Mouse (Mus musculus): ENCODE results near the gene Pdrg1. TPM values are rescaled to one million over a fixed set of nuclear protein-coding genes. Genes with fewer than 3 reads are reported as not detected.

Gene Pdrg1
- polyA plus RNA-seq, 1 experiment from 2014 or later, result 69.5 TPM

GRCm38 (mm10) chr2:153051537-153051936 is 36.3 kb upstream of the Pdrg1 start:
- H3K9ac ChIP-seq (ENCODE audit: low read depth, low read length), result no peak overlapping the region
- H3K4me1 ChIP-seq (replicated peaks; ENCODE audit: control insufficient read depth, insufficient read depth, low read length), result no peaks in the 10 kb centered on the region
- ATAC-seq (replicated peaks; ENCODE audit: low FRiP score) (no peak), DNase-seq (ENCODE audit: low spot score) (no peak)
- no peaks in the 10 kb centered on the region for H3K36me3 ChIP-seq (ENCODE audit: control insufficient read depth, insufficient read depth, low read length)
- no peaks in the 10 kb centered on the region for H3K9me3 ChIP-seq (ENCODE audit: control insufficient read depth, low read length)
- no peak overlapping the region for H3K4me3 ChIP-seq (ENCODE audit: low read depth, low read length)
- 55% methylated on average over 9 of the region's 9 CpGs for WGBS
- H3K27me3 ChIP-seq (replicated peaks; ENCODE audit: control insufficient read depth, insufficient read depth, low read length), result peaks cover 31% of the 10 kb centered on the region
- no peak overlapping the region for H3K4me2 ChIP-seq
- H3K27ac ChIP-seq (ENCODE audit: low read depth, low read length), result no peak overlapping the region

GRCm38 (mm10) chr2:153051095-153051494 is 35.9 kb upstream of the Pdrg1 start:
- Histone ChIP-seq H3K4me1 (replicated peaks; ENCODE audit: control insufficient read depth, insufficient read depth, low read length) (no peaks in the 10 kb centered on the region), H3K9me3 (ENCODE audit: control insufficient read depth, low read length) (no peaks in the 10 kb centered on the region), H3K27me3 (replicated peaks; ENCODE audit: control insufficient read depth, insufficient read depth, low read length) (peaks cover 31% of the 10 kb centered on the region), H3K4me3 (ENCODE audit: low read depth, low read length) (no peak overlapping the region), H3K27ac (ENCODE audit: low read depth, low read length) (no peak overlapping the region), H3K4me2 (no peak overlapping the region), H3K36me3 (ENCODE audit: control insufficient read depth, insufficient read depth, low read length) (no peaks in the 10 kb centered on the region), H3K9ac (ENCODE audit: low read depth, low read length) (no peak overlapping the region)
- ATAC-seq (replicated peaks; ENCODE audit: low FRiP score) (no peak), DNase-seq (ENCODE audit: low spot score) (no peak)
- WGBS, result 80% methylated on average over 6 of the region's 6 CpGs

- Histone ChIP-seq H3K4me2 (no peak overlapping the region), H3K9me3 (ENCODE audit: control insufficient read depth, low read length) (no peaks in the 10 kb centered on the region), H3K27ac (ENCODE audit: low read depth, low read length) (no peak overlapping the region), H3K27me3 (replicated peaks; ENCODE audit: control insufficient read depth, insufficient read depth, low read length) (peaks cover 31% of the 10 kb centered on the region), H3K4me1 (replicated peaks; ENCODE audit: control insufficient read depth, insufficient read depth, low read length) (no peaks in the 10 kb centered on the region), H3K4me3 (ENCODE audit: low read depth, low read length) (no peak overlapping the region), H3K9ac (ENCODE audit: low read depth, low read length) (no peak overlapping the region), H3K36me3 (ENCODE audit: control insufficient read depth, insufficient read depth, low read length) (no peaks in the 10 kb centered on the region)
- WGBS, result 76% methylated on average over 4 of the region's 4 CpGs
- no peak for ATAC-seq (replicated peaks; ENCODE audit: low FRiP score)
- DNase-seq (ENCODE audit: low spot score), result no peak
Observed at GRCm38 (mm10) chr2:153049997-153050358, 34.8 kb upstream of the Pdrg1 start.

- Histone ChIP-seq H3K27ac (ENCODE audit: low read depth, low read length) (no peak overlapping the region), H3K9me3 (ENCODE audit: control insufficient read depth, low read length) (no peaks in the 10 kb centered on the region), H3K4me3 (ENCODE audit: low read depth, low read length) (no peak overlapping the region), H3K9ac (ENCODE audit: low read depth, low read length) (no peak overlapping the region), H3K4me1 (replicated peaks; ENCODE audit: control insufficient read depth, insufficient read depth, low read length) (no peaks in the 10 kb centered on the region), H3K4me2 (no peak overlapping the region), H3K36me3 (ENCODE audit: control insufficient read depth, insufficient read depth, low read length) (no peaks in the 10 kb centered on the region), H3K27me3 (replicated peaks; ENCODE audit: control insufficient read depth, insufficient read depth, low read length) (peaks cover 29% of the 10 kb centered on the region)
- no peak for DNase-seq (ENCODE audit: low spot score)
- ATAC-seq (replicated peaks; ENCODE audit: low FRiP score), result no peak
- 61% methylated on average over 9 of the region's 9 CpGs for WGBS
Observed at GRCm38 (mm10) chr2:153049288-153049996, 34.2 kb upstream of the Pdrg1 start.

- H3K9ac ChIP-seq (ENCODE audit: low read depth, low read length), result no peak overlapping the region
- no peak overlapping the region for H3K4me3 ChIP-seq (ENCODE audit: low read depth, low read length)
- no peaks in the 10 kb centered on the region for H3K9me3 ChIP-seq (ENCODE audit: control insufficient read depth, low read length)
- H3K4me2 ChIP-seq, result no peak overlapping the region
- H3K27ac ChIP-seq (ENCODE audit: low read depth, low read length), result no peak overlapping the region
- H3K4me1 ChIP-seq (replicated peaks; ENCODE audit: control insufficient read depth, insufficient read depth, low read length), result no peaks in the 10 kb centered on the region
- 39% methylated on average over 17 of the region's 17 CpGs for WGBS
- no peak for DNase-seq (ENCODE audit: low spot score)
- peaks cover 20% of the 10 kb centered on the region for H3K27me3 ChIP-seq (replicated peaks; ENCODE audit: control insufficient read depth, insufficient read depth, low read length)
- no peak for ATAC-seq (replicated peaks; ENCODE audit: low FRiP score)
- no peaks in the 10 kb centered on the region for H3K36me3 ChIP-seq (ENCODE audit: control insufficient read depth, insufficient read depth, low read length)
Observed at GRCm38 (mm10) chr2:153047828-153048465, 32.7 kb upstream of the Pdrg1 start.

GRCm38 (mm10) chr2:153045884-153046299 is 30.7 kb upstream of the Pdrg1 start:
- Histone ChIP-seq H3K27ac (ENCODE audit: low read depth, low read length) (no peak overlapping the region), H3K4me3 (ENCODE audit: low read depth, low read length) (no peak overlapping the region), H3K4me2 (no peak overlapping the region), H3K27me3 (replicated peaks; ENCODE audit: control insufficient read depth, insufficient read depth, low read length) (0 out of 2 replicates have a peak, but pooled peaks cover 1% of the 10 kb centered on the region), H3K4me1 (replicated peaks; ENCODE audit: control insufficient read depth, insufficient read depth, low read length) (no peaks in the 10 kb centered on the region), H3K9me3 (ENCODE audit: control insufficient read depth, low read length) (no peaks in the 10 kb centered on the region), H3K36me3 (ENCODE audit: control insufficient read depth, insufficient read depth, low read length) (no peaks in the 10 kb centered on the region), H3K9ac (ENCODE audit: low read depth, low read length) (no peak overlapping the region)
- WGBS, result 27% methylated on average over 8 of the region's 8 CpGs
- DNase-seq (ENCODE audit: low spot score) (no peak), ATAC-seq (replicated peaks; ENCODE audit: low FRiP score) (no peak)

GRCm38 (mm10) chr2:153043886-153044285 is 28.7 kb upstream of the Pdrg1 start:
- no peak for DNase-seq (ENCODE audit: low spot score)
- no peak for ATAC-seq (replicated peaks; ENCODE audit: low FRiP score)

GRCm38 (mm10) chr2:153036690-153037089 is 21.5 kb upstream of the Pdrg1 start:
- DNase-seq (ENCODE audit: low spot score) (no peak), ATAC-seq (replicated peaks; ENCODE audit: low FRiP score) (no peak)
- H3K4me3 ChIP-seq (ENCODE audit: low read depth, low read length), result no peak overlapping the region
- WGBS, result 11% methylated on average over 2 of the region's 2 CpGs
- no peak overlapping the region for H3K27ac ChIP-seq (ENCODE audit: low read depth, low read length)
- H3K4me1 ChIP-seq (replicated peaks; ENCODE audit: control insufficient read depth, insufficient read depth, low read length), result peaks cover 4% of the 10 kb centered on the region; the same call in 1 of the 2 replicates
- H3K27me3 ChIP-seq (replicated peaks; ENCODE audit: control insufficient read depth, insufficient read depth, low read length), result peaks cover 36% of the 10 kb centered on the region
- H3K9ac ChIP-seq (ENCODE audit: low read depth, low read length), result no peak overlapping the region
- no peaks in the 10 kb centered on the region for H3K9me3 ChIP-seq (ENCODE audit: control insufficient read depth, low read length)
- no peak overlapping the region for H3K4me2 ChIP-seq
- no peaks in the 10 kb centered on the region for H3K36me3 ChIP-seq (ENCODE audit: control insufficient read depth, insufficient read depth, low read length)

More at GRCm38 (mm10) chr2:153043886-153044285, 28.7 kb upstream of the Pdrg1 start:
- H3K27me3 ChIP-seq (replicated peaks; ENCODE audit: control insufficient read depth, insufficient read depth, low read length), result no peaks in the 10 kb centered on the region
- no peak overlapping the region for H3K4me3 ChIP-seq (ENCODE audit: low read depth, low read length)
- H3K4me1 ChIP-seq (replicated peaks; ENCODE audit: control insufficient read depth, insufficient read depth, low read length), result no peaks in the 10 kb centered on the region
- no peak overlapping the region for H3K27ac ChIP-seq (ENCODE audit: low read depth, low read length)
- H3K4me2 ChIP-seq, result no peak overlapping the region
- no peak overlapping the region for H3K9ac ChIP-seq (ENCODE audit: low read depth, low read length)
- no peaks in the 10 kb centered on the region for H3K36me3 ChIP-seq (ENCODE audit: control insufficient read depth, insufficient read depth, low read length)
- WGBS, result 53% methylated on average over 3 of the region's 3 CpGs
- H3K9me3 ChIP-seq (ENCODE audit: control insufficient read depth, low read length), result no peaks in the 10 kb centered on the region
